ENCODE assay signal across 8 mouse cellular contexts in genomic region chr9:85841891-85842290, GRCm38 (mm10). TPM values are rescaled to one million over a fixed set of nuclear protein-coding genes. Genes with fewer than 3 reads are reported as not detected.
DNase-seq lines count a peak whose midpoint lies in the region; TF ChIP-seq lines count a peak whose summit lies in the region.

No protein-coding gene starts in this region.

- WGBS in small intestine, adult 2 months, result 1% methylated on average over 16 of the region's 16 CpGs

- 0 out of 2 replicates have a peak, but pooled peaks cover 2% of the 10 kb centered on the region for H3K4me1 ChIP-seq in embryonic fibroblast, embryonic 13.5 days (ENCODE audit: control insufficient read depth, insufficient read depth, low read length)
- H3K4me1 ChIP-seq in small intestine, adult 2 months (ENCODE audit: control insufficient read depth, insufficient read depth, insufficient read length, low read length), result peaks cover 13% of the 10 kb centered on the region; the same call in 1 of the 2 replicates

- intact Hi-C loops in heart, postnatal 36 days (cut with DNase I), result loop anchor here (5.0 kb wide), 1 partner anchor 605 kb away; no protein-coding TSS in a partner anchor
- intact Hi-C loops in left cerebral cortex, adult 2 months (cut with DNase I), result loop anchor here (2.0 kb wide), 1 partner anchor 607 kb away; no protein-coding TSS in a partner anchor

- peaks cover 28% of the 10 kb centered on the region for H3K27me3 ChIP-seq in small intestine, adult 2 months (ENCODE audit: control insufficient read depth, insufficient read depth, low read length)

- H3K27ac ChIP-seq in embryonic fibroblast, embryonic 13.5 days (ENCODE audit: insufficient read depth, low read length), result peak overlapping the region; percentile 97
- H3K27ac ChIP-seq in left cerebral cortex, adult 2 months, result no peak overlapping the region; the same call in 1 of the 2 replicates
- H3K27ac ChIP-seq in small intestine, adult 2 months (ENCODE audit: insufficient read depth, low read depth, low read length), result no peak overlapping the region

- peak; percentile 43 to 51 for DNase-seq in left cerebral cortex, adult 18-20 months (ENCODE audit: low spot score in 2 of 2)
- DNase-seq in left cerebral cortex, adult 11 months (ENCODE audit: low spot score), result no peak
- peak; percentile 34 to 36 for DNase-seq in heart, postnatal 36 days
- peak; percentile 52 to 53 for DNase-seq in left cerebral cortex, adult 2 months (ENCODE audit: extremely low spot score in 1 of 2, low spot score in 2 of 2)
- DNase-seq in lung, postnatal 4 days, result peak; percentile 62 to 68
- no peak for DNase-seq in thymus, adult 18-20 months

- no peaks in the 10 kb centered on the region for H3K36me3 ChIP-seq in small intestine, adult 2 months (ENCODE audit: control insufficient read depth, insufficient read depth, low read length)

- TF ChIP-seq CTCF in embryonic fibroblast, embryonic 13.5 days (IDR thresholded peaks at IDR 0.05; ENCODE audit: borderline replicate concordance, insufficient read depth, low read length), result no peak
- peak; percentile 13 for TF ChIP-seq CTCF in left cerebral cortex, adult 2 months (IDR thresholded peaks at IDR 0.05)
- no peak for TF ChIP-seq CTCF in small intestine, adult 2 months (IDR thresholded peaks at IDR 0.05; ENCODE audit: extremely low read depth, insufficient read length, insufficient replicate concordance, low read depth, low read length)

- TF ChIP-seq POLR2A in embryonic fibroblast, embryonic 13.5 days (IDR thresholded peaks at IDR 0.05; ENCODE audit: low read depth, low read length), result no peak
- no peak for TF ChIP-seq POLR2A in small intestine, adult 2 months (IDR thresholded peaks at IDR 0.05; ENCODE audit: low read depth, low read length)

- peak overlapping the region; percentile 74 for H3K4me3 ChIP-seq in embryonic fibroblast, embryonic 13.5 days (ENCODE audit: insufficient read depth, low read length)
- H3K4me3 ChIP-seq in left cerebral cortex, adult 2 months, result peak overlapping the region; percentile 69
- 0 out of 2 replicates have a peak overlapping the region, but pooled peaks have one; percentile 6 for H3K4me3 ChIP-seq in small intestine, adult 2 months (ENCODE audit: low read depth, low read length)

RNA-seq across cellular contexts. Expression of gene Tpbg, which starts 0.3 kb away (rescaled TPM):
- total RNA-seq in left cerebral cortex, adult 18-20 months (2021), result 10 to 100 TPM; 18.7 to 23.6 TPM
- 42.1 and 46.2 TPM in 2 replicates for polyA plus RNA-seq in embryonic fibroblast, embryonic 13.5 days (2011; ENCODE audit: insufficient read length, low read depth, missing spikeins)
- total RNA-seq in heart, postnatal 36 days (2021), result 1 to 10 TPM in 1 of 2 experiments, under 1 TPM in 1; 0.94 to 1.2 TPM
- 10 to 100 TPM; 18.0 to 24.6 TPM for total RNA-seq in left cerebral cortex, adult 2 months (2021)
- 2.4 and 3.1 TPM in 2 replicates for polyA plus RNA-seq in small intestine, adult 2 months (2012; rRNA removed)

Comparison
In these comparisons a context has a peak if more than half of its experiments do, and no peak if none do; other contexts are left out.
1. DNase-seq: peak in left cerebral cortex, adult 18-20 months (2 of 2), heart, postnatal 36 days (2 of 2), left cerebral cortex, adult 2 months (2 of 2) and lung, postnatal 4 days (2 of 2); none in left cerebral cortex, adult 11 months (single experiment) and thymus, adult 18-20 months (0 of 2).
2. H3K4me3 ChIP-seq: peak in every context shown above with its lines; median percentile 74 in embryonic fibroblast, embryonic 13.5 days; 69 in left cerebral cortex, adult 2 months; 6 in small intestine, adult 2 months.
3. RNA of gene Tpbg, which starts 0.3 kb away (total RNA-seq): 18.0 to 24.6 TPM in left cerebral cortex, adult 2 months and 18.7 to 23.6 TPM in left cerebral cortex, adult 18-20 months; 0.94 to 1.2 TPM in heart, postnatal 36 days; every median in the first group is over 4 times any median in the second.